Mouse (Mus musculus): ENCODE results near the gene Olfr632.
"Not testable (repeated sequence)": the region's sequence is repeated elsewhere in the genome, so short reads cannot be mapped to it uniquely, and the experiment has no call there.

Olfr632 gene

DNA sequence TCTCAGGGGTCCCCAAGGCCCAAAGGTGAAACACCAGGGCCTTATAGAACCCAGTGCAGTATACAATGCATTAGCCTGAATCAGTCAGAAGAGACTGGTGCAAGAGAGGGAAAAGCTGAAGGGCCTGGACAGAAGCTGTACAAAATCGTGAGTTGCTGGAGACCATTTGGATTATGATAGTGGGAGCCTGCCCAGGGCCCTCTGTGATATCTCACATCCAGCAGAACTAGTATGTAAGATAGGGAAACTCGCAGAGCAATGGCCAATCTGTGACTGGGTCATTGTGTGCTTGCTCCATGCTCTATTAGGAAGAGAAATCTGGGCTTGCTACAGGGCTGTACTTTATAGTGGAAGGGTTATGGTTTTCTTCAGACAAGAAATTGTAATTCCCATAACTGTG, at the start of gene Olfr632:
Olfr632 (plus strand) TSS at position 84 of the 400 bp plus-strand sequence.
- no peak for DNase-seq (ENCODE audit: low spot score)

DNA sequence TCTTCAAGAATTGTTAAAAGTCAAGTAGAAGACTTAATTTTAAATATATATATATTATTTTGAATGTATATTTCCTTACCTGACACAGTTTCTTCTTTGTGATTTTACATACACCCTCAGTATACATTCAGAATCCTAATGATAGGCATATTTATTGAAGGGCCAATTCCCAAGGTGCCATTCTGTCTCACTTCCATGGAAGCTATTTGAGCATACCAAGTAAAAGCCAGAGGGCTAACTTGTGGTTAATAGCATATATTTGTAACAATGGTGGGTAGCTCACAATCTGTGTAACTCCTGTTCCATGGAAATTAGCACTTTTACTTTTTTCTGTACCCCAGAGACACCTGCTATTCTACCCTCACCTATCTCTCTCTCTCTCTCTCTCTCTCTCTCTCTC, 48.0 kb upstream of the Olfr632 start, which contains the start of gene Olfr66:
Olfr66 (minus strand) TSS at position 101 of the 400 bp plus-strand sequence.
- DNase-seq (ENCODE audit: low spot score) = no peak

DNA sequence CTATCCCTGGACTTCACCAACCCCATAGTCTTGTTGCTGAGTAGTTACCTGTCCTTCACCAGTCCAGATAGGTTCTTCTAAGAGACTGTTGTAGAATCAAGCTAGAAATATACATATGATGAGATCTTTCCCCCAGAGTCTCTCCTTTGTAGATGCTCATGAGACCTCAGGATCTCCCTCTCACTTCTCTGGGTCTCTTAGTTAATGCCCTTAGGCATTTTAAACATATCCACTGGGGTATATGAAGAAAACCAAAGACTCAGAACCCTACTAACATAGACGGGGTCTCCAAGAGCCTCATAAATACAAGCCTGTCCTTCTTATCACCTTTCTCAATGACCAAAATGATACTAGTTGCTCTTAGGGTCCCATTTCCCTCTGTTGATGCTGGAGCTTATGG, 39.8 kb upstream of the Olfr632 start, which contains the start of gene Olfr64:
Olfr64 (minus strand) TSS at position 101 of the 400 bp plus-strand sequence.
- DNase-seq (ENCODE audit: low spot score) = no peak

GRCm38 (mm10) chr7:103903187-103903586, 31.0 kb upstream of the Olfr632 start, which contains the start of gene Olfr65:
Olfr65 (plus strand) TSS chr7:103903487.
- DNase-seq (ENCODE audit: low spot score) = no peak

DNA sequence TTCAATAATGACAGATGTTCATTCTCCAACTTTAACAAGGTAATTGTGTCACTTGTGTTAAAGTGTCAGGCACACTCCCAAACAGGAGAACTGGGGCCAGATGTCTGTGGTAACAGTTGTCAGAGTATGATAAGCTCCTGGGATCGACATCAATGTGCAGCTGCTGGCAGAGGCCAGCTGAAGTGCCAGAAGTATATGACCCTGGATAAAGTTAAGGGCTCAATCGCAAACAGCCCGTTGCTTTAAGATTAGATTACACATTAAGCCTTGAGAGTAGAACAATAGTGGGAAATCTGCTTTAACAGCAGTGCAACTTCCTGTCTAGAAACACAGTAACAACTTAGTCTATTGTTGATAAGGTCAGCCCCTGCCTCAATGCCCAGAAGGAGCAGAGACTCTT, 24.1 kb upstream of the Olfr632 start:
- no peak for DNase-seq (ENCODE audit: low spot score)

DNA sequence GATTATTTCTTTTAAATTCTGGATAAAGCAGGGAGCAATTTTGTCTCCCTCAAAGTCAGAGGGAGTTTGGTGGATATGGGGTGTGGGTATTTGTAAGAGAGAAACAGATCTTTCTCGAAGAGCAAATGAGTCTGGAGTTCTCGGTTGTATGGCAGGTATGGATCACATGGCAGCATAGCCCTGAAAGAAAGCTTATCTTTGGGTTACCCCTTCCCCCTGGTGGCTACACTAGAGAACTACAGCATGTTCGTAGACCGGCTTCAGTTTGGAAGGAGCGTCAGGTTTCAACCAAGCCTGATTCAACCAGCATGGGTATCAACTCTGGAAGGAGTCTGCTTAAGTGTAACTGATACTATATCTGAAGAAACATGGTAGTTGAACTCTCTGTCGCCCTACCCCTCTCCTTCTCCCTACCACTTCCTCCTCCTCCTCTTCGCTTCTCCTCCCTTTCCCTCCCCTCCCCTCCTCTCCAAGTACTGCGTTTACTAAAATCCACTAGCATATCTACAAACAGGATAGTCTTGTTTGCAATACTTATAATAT, 21.1 kb upstream of the Olfr632 start:
- no peak for DNase-seq (ENCODE audit: low spot score)

DNA sequence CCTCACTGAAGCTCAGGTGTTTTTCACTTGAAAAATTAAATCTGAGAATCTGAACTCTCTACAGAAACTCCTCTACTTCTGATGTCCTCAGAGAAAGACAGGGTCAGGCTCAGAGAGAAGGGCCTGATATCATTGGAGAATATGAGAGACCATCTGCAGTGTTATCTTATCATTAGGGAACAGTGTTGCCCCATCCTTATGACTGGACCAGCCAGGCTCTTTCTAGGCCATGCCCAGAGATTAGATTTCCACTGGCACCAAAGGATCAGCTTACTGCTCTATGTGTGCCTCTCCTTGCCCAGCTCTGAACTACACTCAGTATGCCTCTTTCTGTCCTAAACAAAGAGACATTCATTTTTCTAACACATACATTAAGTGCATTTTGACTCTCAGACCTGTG, 18.8 kb upstream of the Olfr632 start:
- no peak for DNase-seq (ENCODE audit: low spot score)

- no peak for DNase-seq (ENCODE audit: low spot score)
These were observed 5.6 kb upstream of the Olfr632 start, which contains the start of gene Olfr631 for GRCm38 (mm10) chr7:103928525-103928924. Olfr631 (plus strand) TSS chr7:103928825.

GRCm38 (mm10) chr7:103942730-103943129, 8.6 kb downstream of the Olfr632 start:
- no peak for DNase-seq (ENCODE audit: low spot score)

DNA sequence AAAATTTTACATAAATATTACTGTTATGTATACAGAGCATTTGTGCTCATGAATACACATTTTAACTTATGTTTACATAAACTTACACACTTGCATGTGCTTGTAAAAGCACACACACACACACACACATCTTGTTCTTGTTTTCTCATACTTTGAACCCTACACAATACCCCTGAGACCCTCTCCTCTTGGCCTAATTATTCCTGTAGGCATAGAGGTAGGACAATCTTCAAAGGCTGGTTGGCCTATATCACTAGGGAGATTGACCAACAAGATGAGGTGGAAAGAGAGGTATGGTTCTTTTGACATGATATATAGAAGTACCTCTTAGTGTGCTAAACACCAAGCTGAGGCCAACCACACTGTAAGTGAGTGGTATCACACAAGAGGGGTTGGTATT, 10.0 kb downstream of the Olfr632 start, which contains the start of gene Olfr633:
Olfr633 (plus strand) TSS at position 301 of the 400 bp plus-strand sequence.
- no peak for DNase-seq (ENCODE audit: low spot score)

DNA sequence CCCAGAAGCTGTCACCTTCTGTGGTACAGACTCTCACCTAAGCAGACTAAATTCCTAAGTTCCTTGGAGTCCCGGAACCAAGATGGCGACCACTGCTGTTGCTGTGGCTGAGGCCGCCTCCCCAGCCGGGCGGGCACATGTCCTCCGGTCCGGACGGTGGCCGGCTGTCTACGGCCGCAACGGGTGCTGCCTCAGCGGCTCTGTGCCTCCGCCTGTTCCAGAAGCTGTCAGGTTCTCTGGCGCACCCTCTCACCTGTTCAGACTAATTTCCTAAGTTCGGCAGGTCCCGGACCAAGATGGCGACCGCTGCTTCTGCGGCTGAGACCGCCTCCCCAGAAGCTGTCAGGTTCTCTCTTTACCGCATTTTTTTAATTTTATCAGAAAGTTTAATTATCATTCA, 32.7 kb downstream of the Olfr632 start:
- not testable (repeated sequence) for DNase-seq (ENCODE audit: low spot score)

- DNase-seq (ENCODE audit: low spot score) = no peak
These were observed 36.7 kb downstream of the Olfr632 start, which contains the start of gene Olfr635 for GRCm38 (mm10) chr7:103970852-103971251. Olfr635 (plus strand) TSS chr7:103971152.

DNA sequence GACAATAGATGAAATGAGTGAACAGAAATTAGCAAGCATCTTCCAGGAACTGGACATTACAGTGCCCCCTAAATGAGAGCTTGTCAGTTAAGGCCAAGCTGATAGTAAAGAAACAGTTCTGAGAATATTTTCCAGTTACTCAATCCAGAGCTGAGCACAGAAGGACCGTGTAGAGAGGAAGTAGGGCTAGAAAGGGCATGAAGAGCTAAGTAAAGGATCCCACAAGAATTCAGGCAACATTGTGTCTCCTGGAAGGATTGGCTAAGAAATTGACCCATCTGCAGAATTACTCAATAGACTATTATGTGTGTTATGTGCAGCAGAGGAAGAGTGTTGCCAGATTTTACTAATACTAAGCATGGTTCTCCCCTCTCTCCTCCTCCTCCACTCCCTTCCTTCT, 37.6 kb downstream of the Olfr632 start:
- DNase-seq (ENCODE audit: low spot score) = no peak
